Mouse (Mus musculus): Measurements from ENCODE around the gene Dcaf17. TPM values are rescaled to one million over a fixed set of nuclear protein-coding genes. Genes with fewer than 3 reads are reported as not detected.

Dcaf17 gene
- polyA plus RNA-seq, 1 experiment from 2014 or later = 39.1 TPM

- Histone ChIP-seq H3K9me3 (no peaks in the 10 kb centered on the region), H3K36me3 (no peaks in the 10 kb centered on the region), H3K4me3 (no peak overlapping the region), H3K27me3 (ENCODE audit: insufficient read depth, poor library complexity, severe bottlenecking) (peaks cover 21% of the 10 kb centered on the region), H3K4me1 (replicated peaks) (peaks cover 12% of the 10 kb centered on the region), H3K27ac (no peak overlapping the region)
- no peak for DNase-seq (ENCODE audit: low spot score)
- 82% methylated on average over 6 of the region's 6 CpGs for WGBS
Observed at GRCm38 (mm10) chr2:71113489-71114171, 58.5 kb downstream of the Dcaf17 start.

GRCm38 (mm10) chr2:71116151-71116550 lies 61.0 kb downstream of the Dcaf17 start:
- no peak for DNase-seq (ENCODE audit: low spot score)
- Histone ChIP-seq H3K36me3 (no peaks in the 10 kb centered on the region), H3K27ac (no peak overlapping the region), H3K4me3 (no peak overlapping the region), H3K4me1 (replicated peaks) (peaks cover 17% of the 10 kb centered on the region), H3K27me3 (ENCODE audit: insufficient read depth, poor library complexity, severe bottlenecking) (peaks cover 41% of the 10 kb centered on the region), H3K9me3 (no peaks in the 10 kb centered on the region)
- WGBS = 90% methylated on average over 4 of the region's 4 CpGs

GRCm38 (mm10) chr2:71117797-71118708 lies 62.9 kb downstream of the Dcaf17 start, which contains the start of gene Cybrd1:
Gene Cybrd1 (plus strand): TSS chr2:71117923.
- H3K27me3 ChIP-seq (ENCODE audit: insufficient read depth, poor library complexity, severe bottlenecking) = peaks cover 41% of the 10 kb centered on the region
- WGBS = 1% methylated on average over 60 of the region's 60 CpGs
- peak within 1 kb of the TSS; percentile 71 for H3K27ac ChIP-seq
- H3K9me3 ChIP-seq = no peaks in the 10 kb centered on the region
- no peaks in the 10 kb centered on the region for H3K36me3 ChIP-seq
- DNase-seq (ENCODE audit: low spot score) = peak; percentile 47
- H3K4me3 ChIP-seq = peak within 1 kb of the TSS; percentile 58
- peaks cover 33% of the 10 kb centered on the region for H3K4me1 ChIP-seq (replicated peaks)

GRCm38 (mm10) chr2:71120844-71121243 lies 65.7 kb downstream of the Dcaf17 start:
- Histone ChIP-seq H3K27me3 (ENCODE audit: insufficient read depth, poor library complexity, severe bottlenecking) (peaks cover 41% of the 10 kb centered on the region), H3K9me3 (no peaks in the 10 kb centered on the region), H3K27ac (no peak overlapping the region), H3K36me3 (no peaks in the 10 kb centered on the region), H3K4me3 (no peak overlapping the region), H3K4me1 (replicated peaks) (peaks cover 33% of the 10 kb centered on the region)
- WGBS = 87% methylated on average over 10 of the region's 10 CpGs
- DNase-seq (ENCODE audit: low spot score) = no peak

GRCm38 (mm10) chr2:71121406-71121805 lies 66.3 kb downstream of the Dcaf17 start:
- Histone ChIP-seq H3K27ac (no peak overlapping the region), H3K36me3 (no peaks in the 10 kb centered on the region), H3K9me3 (no peaks in the 10 kb centered on the region), H3K4me1 (replicated peaks) (peaks cover 33% of the 10 kb centered on the region), H3K4me3 (no peak overlapping the region), H3K27me3 (ENCODE audit: insufficient read depth, poor library complexity, severe bottlenecking) (peaks cover 41% of the 10 kb centered on the region)
- DNase-seq (ENCODE audit: low spot score) = no peak
- 31% methylated on average over 5 of the region's 5 CpGs for WGBS

GRCm38 (mm10) chr2:71122268-71123029 lies 67.3 kb downstream of the Dcaf17 start:
- Histone ChIP-seq H3K27ac (no peak overlapping the region), H3K36me3 (no peaks in the 10 kb centered on the region), H3K9me3 (no peaks in the 10 kb centered on the region), H3K27me3 (ENCODE audit: insufficient read depth, poor library complexity, severe bottlenecking) (peaks cover 32% of the 10 kb centered on the region), H3K4me1 (replicated peaks) (peaks cover 32% of the 10 kb centered on the region), H3K4me3 (no peak overlapping the region)
- 87% methylated on average over 13 of the region's 13 CpGs for WGBS
- DNase-seq (ENCODE audit: low spot score) = no peak

- Histone ChIP-seq H3K27me3 (ENCODE audit: insufficient read depth, poor library complexity, severe bottlenecking) (peaks cover 21% of the 10 kb centered on the region), H3K36me3 (no peaks in the 10 kb centered on the region), H3K9me3 (no peaks in the 10 kb centered on the region), H3K27ac (no peak overlapping the region), H3K4me3 (no peak overlapping the region), H3K4me1 (replicated peaks) (peaks cover 21% of the 10 kb centered on the region)
- no peak for DNase-seq (ENCODE audit: low spot score)
- WGBS = 84% methylated on average over 2 of the region's 2 CpGs
Observed at GRCm38 (mm10) chr2:71123591-71123990, 68.5 kb downstream of the Dcaf17 start.

- no peak overlapping the region for H3K27ac ChIP-seq
- H3K36me3 ChIP-seq = no peaks in the 10 kb centered on the region
- H3K27me3 ChIP-seq (ENCODE audit: insufficient read depth, poor library complexity, severe bottlenecking) = no peaks in the 10 kb centered on the region
- 85% methylated on average over 10 of the region's 10 CpGs for WGBS
- H3K4me3 ChIP-seq = no peak overlapping the region
- H3K4me1 ChIP-seq (replicated peaks) = no peaks in the 10 kb centered on the region
- no peaks in the 10 kb centered on the region for H3K9me3 ChIP-seq
- no peak for DNase-seq (ENCODE audit: low spot score)
Observed at GRCm38 (mm10) chr2:71127779-71128534, 72.8 kb downstream of the Dcaf17 start.

- no peak overlapping the region for H3K4me3 ChIP-seq
- H3K9me3 ChIP-seq = no peaks in the 10 kb centered on the region
- H3K27me3 ChIP-seq (ENCODE audit: insufficient read depth, poor library complexity, severe bottlenecking) = no peaks in the 10 kb centered on the region
- DNase-seq (ENCODE audit: low spot score) = no peak
- no peaks in the 10 kb centered on the region for H3K4me1 ChIP-seq (replicated peaks)
- WGBS = 95% methylated on average over 2 of the region's 2 CpGs
- no peak overlapping the region for H3K27ac ChIP-seq
- no peaks in the 10 kb centered on the region for H3K36me3 ChIP-seq
Observed at GRCm38 (mm10) chr2:71130366-71130765, 75.2 kb downstream of the Dcaf17 start.

GRCm38 (mm10) chr2:71131866-71132496 lies 76.9 kb downstream of the Dcaf17 start:
- WGBS = 82% methylated on average over 3 of the region's 3 CpGs
- no peaks in the 10 kb centered on the region for H3K36me3 ChIP-seq
- no peaks in the 10 kb centered on the region for H3K4me1 ChIP-seq (replicated peaks)
- H3K27me3 ChIP-seq (ENCODE audit: insufficient read depth, poor library complexity, severe bottlenecking) = no peaks in the 10 kb centered on the region
- no peaks in the 10 kb centered on the region for H3K9me3 ChIP-seq
- no peak overlapping the region for H3K4me3 ChIP-seq
- DNase-seq (ENCODE audit: low spot score) = no peak
- H3K27ac ChIP-seq = no peak overlapping the region

- no peak overlapping the region for H3K4me3 ChIP-seq
- H3K27ac ChIP-seq = no peak overlapping the region
- no peak for DNase-seq (ENCODE audit: low spot score)
- 90% methylated on average over 9 of the region's 9 CpGs for WGBS
- H3K4me1 ChIP-seq (replicated peaks) = no peaks in the 10 kb centered on the region
- H3K27me3 ChIP-seq (ENCODE audit: insufficient read depth, poor library complexity, severe bottlenecking) = no peaks in the 10 kb centered on the region
- H3K36me3 ChIP-seq = no peaks in the 10 kb centered on the region
- peaks cover 2% of the 10 kb centered on the region; the same call in 1 of the 2 replicates for H3K9me3 ChIP-seq
Observed at GRCm38 (mm10) chr2:71134041-71134505, 78.9 kb downstream of the Dcaf17 start.

All from hindbrain, embryonic 10.5 days (tissue).